Mouse (Mus musculus) liver, postnatal 0 days (tissue): ENCODE data around the gene Trcg1.

Experiments
- CTCF ChIP-seq: sonication (generic); IDR thresholded peaks from 2 replicates; pipeline ENCODE4 v1.5.1; 2016; ENCODE audit warnings: antibody characterized with exemption, low read depth
- EP300 ChIP-seq: IDR thresholded peaks from 2 replicates; pipeline ENCODE4 v1.6.1; 2016; ENCODE audit warnings: antibody characterized with exemption, low read depth, mild to moderate bottlenecking

- TF ChIP-seq CTCF (no peak), EP300 (no peak)
Measured at GRCm38 (mm10) chr9:57223341-57223740, 13.0 kb upstream of the Trcg1 start.
